Mouse (Mus musculus) naive thymus-derived CD4-positive, alpha-beta T cell, adult 2 months (primary cell): ENCODE results near the gene Ttc30a1.

Source experiments
- DNase-seq: peaks from one replicate; pipeline ENCODE4 v3.0.0-alpha.2; 2011; ENCODE audit warnings: low read depth

The Ttc30a1 gene

GRCm38 (mm10) chr2:75981440-75982081 lies at the start of gene Ttc30a1:
Ttc30a1 (minus strand) TSS chr2:75981967.
- DNase-seq: peak; percentile 87

- DNase-seq: no peak
Measured at GRCm38 (mm10) chr2:76030080-76030479, 48.3 kb upstream of the Ttc30a1 start.

GRCm38 (mm10) chr2:76029081-76029901 lies 47.5 kb upstream of the Ttc30a1 start:
- DNase-seq: no peak

- DNase-seq: no peak
Measured at GRCm38 (mm10) chr2:76016890-76017289, 35.1 kb upstream of the Ttc30a1 start.

- no peak for DNase-seq
Measured at GRCm38 (mm10) chr2:76016136-76016535, 34.4 kb upstream of the Ttc30a1 start.

- no peak for DNase-seq
Measured at GRCm38 (mm10) chr2:76015460-76015859, 33.7 kb upstream of the Ttc30a1 start.

GRCm38 (mm10) chr2:76014659-76015058 lies 32.9 kb upstream of the Ttc30a1 start:
- DNase-seq: no peak

GRCm38 (mm10) chr2:76006194-76006593 lies 24.4 kb upstream of the Ttc30a1 start:
- DNase-seq: no peak

GRCm38 (mm10) chr2:76002899-76003298 lies 21.1 kb upstream of the Ttc30a1 start:
- no peak for DNase-seq

GRCm38 (mm10) chr2:76001392-76001791 lies 19.6 kb upstream of the Ttc30a1 start:
- peak; percentile 74 for DNase-seq

GRCm38 (mm10) chr2:75999636-76000035 lies 17.9 kb upstream of the Ttc30a1 start:
- no peak for DNase-seq

- no peak for DNase-seq
Measured at GRCm38 (mm10) chr2:75998692-75999091, 16.9 kb upstream of the Ttc30a1 start.

GRCm38 (mm10) chr2:75997726-75998125 lies 16.0 kb upstream of the Ttc30a1 start:
- no peak for DNase-seq

- DNase-seq: no peak
Measured at GRCm38 (mm10) chr2:75994841-75995240, 13.1 kb upstream of the Ttc30a1 start.

GRCm38 (mm10) chr2:75991581-75992205 lies 9.9 kb upstream of the Ttc30a1 start:
- DNase-seq: no peak

- peak; percentile 79 for DNase-seq
Measured at GRCm38 (mm10) chr2:75990885-75991539, 9.2 kb upstream of the Ttc30a1 start.

GRCm38 (mm10) chr2:75989694-75990093 lies 7.9 kb upstream of the Ttc30a1 start:
- DNase-seq: no peak

- no peak for DNase-seq
Measured at GRCm38 (mm10) chr2:75988779-75989363, 7.1 kb upstream of the Ttc30a1 start.

- DNase-seq: no peak
Measured at GRCm38 (mm10) chr2:75988378-75988777, 6.6 kb upstream of the Ttc30a1 start.

- DNase-seq: no peak
Measured at GRCm38 (mm10) chr2:75987739-75988138, 6.0 kb upstream of the Ttc30a1 start.

- peak; percentile 74 for DNase-seq
Measured at GRCm38 (mm10) chr2:75985124-75985523, 3.4 kb upstream of the Ttc30a1 start.

GRCm38 (mm10) chr2:75983847-75984246 lies 2.1 kb upstream of the Ttc30a1 start:
- DNase-seq: no peak
